Mouse (Mus musculus) limb, embryonic 15.5 days (tissue): Measurements from ENCODE around the gene Olfr1155. TPM values are rescaled to one million over a fixed set of nuclear protein-coding genes. Genes with fewer than 3 reads are reported as not detected.

ENCODE experiments used
- ATAC-seq: fragments of 200-750 bp; cut with Nextera tagmentation; 2 replicates; pipeline ENCODE4 v1.8.0; 2017; ENCODE audit warnings: low read depth, moderate TSS enrichment; ENCODE audit not compliant: insufficient number of reproducible peaks, low FRiP score, low TSS enrichment
- H3K27ac ChIP-seq: fragments of 300-500 bp; sonication (generic); 2 replicates; pipeline ENCODE4 v1.5.1; 2015; ENCODE audit warnings: moderate library complexity, mild to moderate bottlenecking, inconsistent platforms
- H3K27me3 ChIP-seq: fragments of 300-500 bp; sonication (generic); 2 replicates; pipeline ENCODE4 v1.6.1; 2015; ENCODE audit warnings: inconsistent platforms
- H3K36me3 ChIP-seq: fragments of 300-500 bp; sonication (generic); 2 replicates; pipeline ENCODE4 v1.6.1; 2015; ENCODE audit warnings: inconsistent platforms
- H3K4me1 ChIP-seq: fragments of 300-500 bp; sonication (generic); 2 replicates; pipeline ENCODE4 v1.6.1; 2015; ENCODE audit warnings: inconsistent platforms
- H3K4me2 ChIP-seq: fragments of 300-500 bp; sonication (generic); 2 replicates; pipeline ENCODE4 v1.6.1; 2015; ENCODE audit warnings: mild to moderate bottlenecking, inconsistent platforms
- H3K4me3 ChIP-seq: fragments of 300-500 bp; sonication (generic); 2 replicates; pipeline ENCODE4 v1.5.1; 2015; ENCODE audit warnings: mild to moderate bottlenecking, inconsistent platforms
- H3K9ac ChIP-seq: fragments of 300-500 bp; sonication (generic); 2 replicates; pipeline ENCODE4 v1.6.1; 2015; ENCODE audit warnings: inconsistent platforms
- H3K9me3 ChIP-seq: fragments of 300-500 bp; sonication (generic); 2 replicates; pipeline ENCODE4 v1.6.1; 2016; ENCODE audit warnings: inconsistent platforms
- WGBS: fragments of 180-500 bp; shearing (Covaris S2); methylation state at CpG from one replicate; pipeline ENCODE4 v1.1.7; 2015; 5-methylcytosine and 5-hydroxymethylcytosine counted together
- polyA plus RNA-seq: library from polyadenylated mRNA; unstranded; fragments of >200 nt; fragmentation: Nextera tagmentation; extraction: Ambion mirVana; gene quantifications from 2 replicates; pipeline ENCODE4 v1.2.1, GENCODE M21; 2015

Olfr1155 gene
- polyA plus RNA-seq = not detected in 2 replicates

DNA sequence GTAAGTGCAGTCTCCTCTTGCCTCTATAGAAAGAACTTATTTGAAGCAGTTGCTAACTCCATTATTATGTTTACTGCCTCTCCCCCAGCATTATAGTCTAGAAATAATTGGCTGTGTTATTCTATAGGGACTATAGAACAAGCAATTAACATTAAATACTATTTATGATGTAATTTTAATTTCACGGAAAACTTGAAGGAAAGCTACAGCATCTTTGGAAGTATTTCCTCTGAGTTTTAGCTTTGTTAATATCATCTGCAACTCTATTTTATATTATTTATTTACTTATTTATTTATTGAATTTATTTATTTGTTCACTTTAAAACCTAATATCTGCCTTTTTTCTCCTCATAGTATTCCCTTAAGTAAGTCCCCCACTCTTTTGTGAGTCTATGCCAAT, at the start of gene Olfr1155:
Gene Olfr1155, minus strand, starts transcription at position 101 of the 400 bp plus-strand sequence.
- no peaks in the 10 kb centered on the region for H3K27me3 ChIP-seq
- no peak within 1 kb of the TSS for H3K9ac ChIP-seq
- no peak within 1 kb of the TSS for H3K27ac ChIP-seq
- no peaks in the 10 kb centered on the region for H3K4me1 ChIP-seq
- no peak within 1 kb of the TSS for H3K4me2 ChIP-seq
- no peaks in the 10 kb centered on the region for H3K36me3 ChIP-seq
- H3K4me3 ChIP-seq = no peak within 1 kb of the TSS
- no peaks in the 10 kb centered on the region for H3K9me3 ChIP-seq
- no peak for ATAC-seq
- 94% methylated on average over 1 of the region's 1 CpGs for WGBS

DNA sequence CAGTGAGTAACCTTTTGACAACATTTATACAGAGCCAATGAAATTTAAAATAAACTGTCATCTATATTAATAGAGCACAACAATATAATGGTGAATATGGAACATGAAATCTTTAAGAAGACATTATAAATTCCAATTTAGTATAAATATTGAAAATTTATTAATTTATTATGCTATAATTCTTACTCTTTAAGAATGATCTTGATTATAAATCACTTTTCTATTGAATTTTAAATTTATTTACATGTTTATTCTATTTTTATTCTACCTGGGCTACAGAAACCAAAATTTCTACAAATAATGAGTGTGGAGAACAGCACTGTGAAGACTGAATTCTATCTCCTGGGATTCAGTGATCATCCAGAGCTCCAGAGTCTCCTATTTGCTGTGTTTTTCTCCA, 44.9 kb upstream of the Olfr1155 start, which contains the start of gene Olfr1158:
Gene Olfr1158, plus strand, starts transcription at position 301 of the 400 bp plus-strand sequence.
- Histone ChIP-seq H3K36me3 (no peaks in the 10 kb centered on the region), H3K4me1 (no peaks in the 10 kb centered on the region), H3K9ac (no peak within 1 kb of the TSS), H3K27ac (no peak within 1 kb of the TSS), H3K9me3 (no peaks in the 10 kb centered on the region), H3K4me3 (no peak within 1 kb of the TSS), H3K4me2 (no peak within 1 kb of the TSS), H3K27me3 (no peaks in the 10 kb centered on the region)
- no peak for ATAC-seq

DNA sequence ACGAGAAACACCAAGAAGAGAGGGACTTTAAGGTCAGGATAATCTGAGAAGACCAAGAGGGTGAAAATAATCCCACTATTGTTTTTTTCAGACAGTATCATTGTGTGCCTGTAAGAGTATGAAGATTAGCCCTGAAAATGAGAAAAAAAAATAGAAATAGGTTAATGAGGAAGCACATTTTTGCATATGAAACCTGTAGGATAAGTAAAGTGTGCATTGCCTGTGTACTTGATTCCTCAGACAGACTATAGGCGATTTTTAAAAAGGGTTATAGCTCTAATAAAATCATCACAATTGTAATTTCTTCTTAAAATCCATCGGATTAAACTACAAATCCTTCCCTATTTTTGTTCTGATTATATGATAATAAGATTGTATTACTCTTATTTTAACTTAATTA, 29.6 kb upstream of the Olfr1155 start, which contains the start of gene Olfr74:
Gene Olfr74, minus strand, starts transcription at position 101 of the 400 bp plus-strand sequence.
- no peak within 1 kb of the TSS for H3K9ac ChIP-seq
- no peaks in the 10 kb centered on the region for H3K4me1 ChIP-seq
- ATAC-seq = no peak
- no peaks in the 10 kb centered on the region for H3K9me3 ChIP-seq
- WGBS = 70% methylated on average over 3 of the region's 3 CpGs
- H3K36me3 ChIP-seq = no peaks in the 10 kb centered on the region
- no peak within 1 kb of the TSS for H3K4me2 ChIP-seq
- no peaks in the 10 kb centered on the region for H3K27me3 ChIP-seq
- no peak within 1 kb of the TSS for H3K27ac ChIP-seq
- H3K4me3 ChIP-seq = no peak within 1 kb of the TSS

DNA sequence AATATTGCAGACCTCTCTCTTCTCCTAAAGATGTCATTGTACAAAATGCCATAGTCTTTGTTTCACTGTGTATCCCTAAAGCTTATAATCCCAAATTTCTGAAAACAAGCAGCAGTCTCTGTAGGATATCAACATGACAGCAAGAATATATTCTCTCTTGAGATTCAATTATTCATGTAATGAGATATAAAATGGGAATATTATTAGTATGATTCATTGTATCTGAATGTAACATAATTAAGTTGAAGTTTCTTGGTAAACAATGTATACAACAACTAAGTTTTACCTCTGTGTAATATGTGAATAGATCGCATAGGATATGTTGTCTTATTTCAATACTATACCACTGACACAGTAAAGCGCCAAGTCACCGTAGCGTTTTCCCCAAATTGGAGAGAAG, 23.3 kb upstream of the Olfr1155 start, which contains the start of gene Olfr1157:
Gene Olfr1157, minus strand, starts transcription at position 101 of the 400 bp plus-strand sequence.
- Histone ChIP-seq H3K4me1 (no peaks in the 10 kb centered on the region), H3K9me3 (no peaks in the 10 kb centered on the region), H3K4me2 (no peak within 1 kb of the TSS), H3K27ac (no peak within 1 kb of the TSS), H3K4me3 (no peak within 1 kb of the TSS), H3K27me3 (no peaks in the 10 kb centered on the region), H3K9ac (no peak within 1 kb of the TSS), H3K36me3 (no peaks in the 10 kb centered on the region)
- ATAC-seq = no peak
- 97% methylated on average over 4 of the region's 4 CpGs for WGBS

DNA sequence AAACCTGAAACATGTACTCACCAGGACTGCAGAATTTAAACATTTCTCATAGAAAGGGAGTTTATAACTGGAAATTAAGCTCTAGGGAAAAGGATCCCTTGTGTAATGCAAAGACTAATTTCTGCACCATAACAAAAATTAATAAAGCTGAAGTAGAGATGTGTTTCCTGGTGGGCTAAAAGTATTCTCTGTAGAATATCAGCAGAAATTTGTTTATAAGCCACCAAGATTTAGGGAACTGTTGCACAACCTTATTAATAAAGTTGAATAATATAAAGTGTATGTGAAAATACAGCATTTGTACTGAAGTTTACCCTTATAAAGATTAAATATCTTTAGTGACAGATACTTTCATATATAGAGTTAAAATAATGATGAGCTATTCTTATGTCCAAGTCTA, 8.1 kb upstream of the Olfr1155 start, which contains the start of gene Olfr1156:
Gene Olfr1156, minus strand, starts transcription at position 101 of the 400 bp plus-strand sequence.
- no peaks in the 10 kb centered on the region for H3K27me3 ChIP-seq
- no peaks in the 10 kb centered on the region for H3K9me3 ChIP-seq
- H3K27ac ChIP-seq = no peak within 1 kb of the TSS

DNA sequence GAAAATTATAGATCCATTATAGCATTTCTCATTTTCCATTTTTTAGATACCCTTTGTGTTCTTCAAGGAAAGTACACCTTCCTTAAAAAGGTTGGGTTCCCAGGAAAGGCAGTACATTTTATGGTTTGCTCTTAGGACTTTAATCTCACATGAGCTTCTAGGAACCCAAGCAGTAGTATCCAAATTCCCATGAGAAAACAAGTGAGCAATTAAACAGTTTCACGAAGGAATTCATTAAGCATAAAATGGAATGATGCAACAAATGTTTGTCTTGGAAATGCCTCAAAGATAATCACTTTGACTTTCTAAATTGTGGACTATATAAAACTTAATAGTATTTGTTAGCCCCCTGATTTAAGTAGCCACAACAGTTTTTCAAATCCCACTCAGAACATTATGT, 39.9 kb downstream of the Olfr1155 start, which contains the start of gene Olfr1154:
Gene Olfr1154, minus strand, starts transcription at position 101 of the 400 bp plus-strand sequence.
- H3K9ac ChIP-seq = no peak within 1 kb of the TSS
- no peak within 1 kb of the TSS for H3K4me2 ChIP-seq
- H3K4me1 ChIP-seq = no peaks in the 10 kb centered on the region
- 83% methylated on average over 1 of the region's 1 CpGs for WGBS
- H3K27me3 ChIP-seq = no peaks in the 10 kb centered on the region
- H3K9me3 ChIP-seq = no peaks in the 10 kb centered on the region
- no peak within 1 kb of the TSS for H3K4me3 ChIP-seq
- no peak within 1 kb of the TSS for H3K27ac ChIP-seq
- no peak for ATAC-seq
- H3K36me3 ChIP-seq = no peaks in the 10 kb centered on the region

More for the DNA sequence above, 8.1 kb upstream of the Olfr1155 start, which contains the start of gene Olfr1156:
- Histone ChIP-seq H3K4me3 (no peak within 1 kb of the TSS), H3K4me2 (no peak within 1 kb of the TSS), H3K9ac (no peak within 1 kb of the TSS), H3K4me1 (no peaks in the 10 kb centered on the region), H3K36me3 (no peaks in the 10 kb centered on the region)
- ATAC-seq = no peak

DNA sequence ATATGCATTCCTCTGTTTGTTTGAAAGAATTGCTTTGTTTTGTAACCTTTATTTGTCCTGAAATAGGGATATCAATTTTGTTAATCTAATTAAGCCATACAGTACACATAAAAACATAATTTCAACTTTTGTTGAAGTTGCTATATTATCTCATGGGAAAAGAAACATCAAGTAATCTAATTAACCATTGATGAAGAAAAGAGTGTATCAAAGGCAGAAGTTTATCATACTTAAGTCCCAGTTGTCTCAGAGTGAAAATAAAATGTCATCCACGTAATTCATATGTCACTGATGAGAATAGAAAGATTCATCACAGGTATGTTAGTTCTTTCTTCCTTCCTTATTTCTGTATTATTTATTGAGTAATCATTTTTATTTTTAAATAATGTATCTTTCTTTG, 50.3 kb downstream of the Olfr1155 start, which contains the start of gene Olfr1153:
Gene Olfr1153, plus strand, starts transcription at position 301 of the 400 bp plus-strand sequence.
- WGBS = 63% methylated on average over 1 of the region's 1 CpGs
- H3K4me1 ChIP-seq = no peaks in the 10 kb centered on the region
- H3K9me3 ChIP-seq = no peaks in the 10 kb centered on the region
- H3K36me3 ChIP-seq = no peaks in the 10 kb centered on the region
- H3K4me3 ChIP-seq = no peak within 1 kb of the TSS
- no peak within 1 kb of the TSS for H3K27ac ChIP-seq
- no peaks in the 10 kb centered on the region for H3K27me3 ChIP-seq
- ATAC-seq = no peak
- H3K4me2 ChIP-seq = no peak within 1 kb of the TSS
- no peak within 1 kb of the TSS for H3K9ac ChIP-seq

Other genes starting within 250 kb of the Olfr1155 start
- gene Olfr1137, start 232.0 kb downstream of the Olfr1155 start, polyA plus RNA-seq = not detected in 2 replicates
- not detected in 2 replicates for gene Olfr1138, start 205.2 kb downstream of the Olfr1155 start, polyA plus RNA-seq
- not detected in 2 replicates for gene Olfr1140, start 201.4 kb downstream of the Olfr1155 start, polyA plus RNA-seq
- not detected in 2 replicates for gene Olfr1141, start 191.1 kb downstream of the Olfr1155 start, polyA plus RNA-seq
- gene Olfr152, start 165.7 kb downstream of the Olfr1155 start, polyA plus RNA-seq = not detected in 2 replicates
- not detected in 2 replicates for gene Olfr1143, start 144.5 kb downstream of the Olfr1155 start, polyA plus RNA-seq
- not detected in 2 replicates for gene Olfr1145, start 135.3 kb downstream of the Olfr1155 start, polyA plus RNA-seq
- not detected in 2 replicates for gene Olfr1148, start 114.6 kb downstream of the Olfr1155 start, polyA plus RNA-seq
- gene Olfr1150-ps1, start 101.1 kb downstream of the Olfr1155 start, polyA plus RNA-seq = not detected in 2 replicates
- not detected in 2 replicates for gene Olfr1151, start 89.3 kb downstream of the Olfr1155 start, polyA plus RNA-seq
- gene Olfr1152, start 78.6 kb downstream of the Olfr1155 start, polyA plus RNA-seq = not detected in 2 replicates
- gene Olfr1153, start 50.2 kb downstream of the Olfr1155 start, polyA plus RNA-seq = not detected in 2 replicates
- not detected in 2 replicates for gene Olfr1154, start 40.0 kb downstream of the Olfr1155 start, polyA plus RNA-seq
- gene Olfr1156, start 8.0 kb upstream of the Olfr1155 start, polyA plus RNA-seq = not detected in 2 replicates
- not detected in 2 replicates for gene Olfr1157, start 23.2 kb upstream of the Olfr1155 start, polyA plus RNA-seq
- not detected in 2 replicates for gene Olfr74, start 29.5 kb upstream of the Olfr1155 start, polyA plus RNA-seq
- not detected in 2 replicates for gene Olfr1158, start 45.0 kb upstream of the Olfr1155 start, polyA plus RNA-seq
- not detected in 2 replicates for gene Olfr1160, start 63.1 kb upstream of the Olfr1155 start, polyA plus RNA-seq
- not detected in 2 replicates for gene Olfr1161, start 77.6 kb upstream of the Olfr1155 start, polyA plus RNA-seq
- gene Olfr73, start 92.6 kb upstream of the Olfr1155 start, polyA plus RNA-seq = 0.05 TPM in 1 of 2 replicates, not detected in the other
- gene Olfr1162, start 106.0 kb upstream of the Olfr1155 start, polyA plus RNA-seq = not detected in 2 replicates
- not detected in 2 replicates for gene Olfr1163, start 126.7 kb upstream of the Olfr1155 start, polyA plus RNA-seq
- not detected in 2 replicates for gene Olfr1164, start 148.8 kb upstream of the Olfr1155 start, polyA plus RNA-seq
- gene Olfr1166, start 183.1 kb upstream of the Olfr1155 start, polyA plus RNA-seq = not detected in 2 replicates
- gene Olfr1167, start 210.1 kb upstream of the Olfr1155 start, polyA plus RNA-seq = not detected in 2 replicates
- gene Olfr1168, start 236.7 kb upstream of the Olfr1155 start, polyA plus RNA-seq = not detected in 2 replicates